Mouse (Mus musculus) B cell, adult 2 months (primary cell): ENCODE measurements around the gene Stam2.

Experiments used
- DNase-seq, 2 experiments: peaks; one replicate each; pipeline ENCODE4 v3.0.0; 2022

Stam2 gene

DNA sequence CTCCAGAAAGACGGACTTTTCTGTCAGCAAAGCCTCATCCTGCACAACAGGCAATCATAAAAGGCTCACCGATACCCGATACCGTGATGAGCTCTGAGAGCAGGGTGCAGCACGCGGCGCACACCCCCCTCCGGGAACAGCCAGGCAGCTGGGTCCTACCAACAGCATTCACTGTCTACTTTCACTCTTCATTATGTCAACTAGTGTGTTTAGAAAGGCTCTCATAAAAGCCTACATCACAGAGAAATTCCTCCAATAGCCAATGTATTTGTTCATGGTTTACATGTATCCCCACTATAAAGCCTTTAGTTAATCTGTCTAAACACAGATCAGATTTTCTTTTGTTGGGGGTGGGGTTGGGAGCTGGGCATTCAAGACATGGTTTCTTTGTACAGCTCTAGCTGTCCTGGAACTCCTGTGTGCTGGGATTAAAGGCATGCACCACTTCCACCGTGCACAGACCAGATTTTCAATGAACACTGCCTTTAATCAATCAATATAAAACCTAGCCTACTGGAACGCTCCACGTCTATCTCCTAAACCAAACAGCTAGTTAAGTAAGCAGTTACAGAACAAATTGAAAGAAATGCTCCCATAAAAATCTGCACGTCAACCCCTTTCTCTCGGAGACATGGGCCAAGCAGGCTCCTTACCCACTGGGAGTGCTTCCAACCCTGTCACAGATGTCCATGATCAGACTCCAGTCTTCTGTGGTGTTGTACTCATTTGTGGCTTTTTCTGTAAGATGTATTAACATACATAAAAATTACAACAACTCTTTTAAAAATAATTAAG is 21.7 kb downstream of the Stam2 start:
- no peak for DNase-seq

- no peak for DNase-seq
These were observed 25.0 kb downstream of the Stam2 start for GRCm38 (mm10) chr2:52717076-52717475.

- no peak for DNase-seq
These were observed 26.5 kb downstream of the Stam2 start for GRCm38 (mm10) chr2:52715538-52715937.

- DNase-seq = no peak
These were observed 28.0 kb downstream of the Stam2 start for GRCm38 (mm10) chr2:52714111-52714510.

- DNase-seq = no peak
These were observed 31.3 kb downstream of the Stam2 start for GRCm38 (mm10) chr2:52710804-52711203.

GRCm38 (mm10) chr2:52709417-52709816 is 32.7 kb downstream of the Stam2 start:
- DNase-seq = no peak

DNA sequence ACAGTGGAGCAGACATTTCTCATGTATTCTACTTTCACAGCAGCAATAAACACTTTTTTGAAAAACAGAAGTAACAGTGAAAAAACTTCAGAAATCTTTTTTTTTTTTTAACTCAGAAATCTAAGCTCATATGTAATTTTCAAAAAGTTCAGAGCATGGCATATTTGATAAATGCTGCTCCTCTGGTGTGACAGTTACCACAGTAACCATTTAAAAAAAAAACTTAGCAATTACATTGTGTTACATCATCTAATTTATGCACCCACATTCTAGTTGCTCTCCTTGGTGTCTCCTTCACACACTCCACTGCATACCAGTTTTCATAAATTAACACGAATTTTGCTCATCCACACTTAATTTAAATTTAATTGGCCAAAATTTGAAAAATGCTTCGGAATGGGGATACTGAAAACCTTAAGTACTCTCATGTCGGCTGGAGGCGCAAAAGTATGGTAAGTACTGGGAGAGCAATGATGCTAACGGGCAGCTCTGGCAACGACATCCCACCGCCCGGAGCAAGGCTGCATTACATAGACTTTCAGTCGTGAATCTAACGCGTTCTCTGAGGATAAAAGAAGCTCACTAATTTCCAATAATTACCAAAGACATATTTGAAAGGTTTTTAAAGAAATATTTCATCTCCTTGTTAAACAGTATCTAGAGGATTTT is 40.6 kb downstream of the Stam2 start:
- no peak for DNase-seq

DNA sequence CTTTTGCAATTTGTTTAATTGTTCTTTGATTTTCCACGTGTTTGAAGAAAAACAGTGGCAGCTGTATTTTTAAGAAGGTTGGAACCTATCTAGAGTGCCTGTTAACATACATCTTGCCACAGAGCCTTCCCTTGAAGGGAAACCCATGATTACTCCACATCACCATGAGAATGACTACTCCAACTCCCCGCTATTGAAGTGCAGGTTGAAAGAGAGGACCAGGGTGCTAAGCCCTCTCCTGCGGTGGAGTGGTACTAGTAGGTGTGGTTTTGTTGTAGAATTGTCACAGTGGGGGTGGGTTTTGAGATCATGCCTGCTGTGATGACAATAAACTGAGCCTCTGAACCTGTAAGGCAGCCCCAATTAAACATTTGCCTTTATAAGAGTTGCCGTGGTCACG is 41.7 kb downstream of the Stam2 start:
- no peak for DNase-seq

DNA sequence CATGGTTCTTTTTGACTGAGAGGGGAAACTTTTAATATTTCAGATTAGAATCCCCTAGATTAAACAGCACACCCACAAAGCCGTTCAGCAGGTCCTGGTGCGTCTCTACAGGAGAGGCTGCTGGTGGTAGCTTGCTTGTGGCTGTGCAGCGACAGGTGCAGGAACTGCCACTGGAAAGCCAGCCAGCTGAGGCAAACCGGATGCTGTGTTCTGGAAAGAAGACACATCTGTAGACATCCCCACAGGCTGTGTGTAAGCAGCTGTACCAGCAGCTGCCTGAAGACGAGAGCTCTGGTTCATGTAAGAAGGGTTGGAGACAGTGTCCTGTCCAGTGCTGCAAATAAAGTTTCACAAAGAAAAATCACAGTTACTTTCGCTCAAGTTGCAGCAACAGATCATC is 47.5 kb downstream of the Stam2 start:
- no peak for DNase-seq

- DNase-seq = no peak
These were observed 50.3 kb downstream of the Stam2 start for GRCm38 (mm10) chr2:52691745-52692144.

DNA sequence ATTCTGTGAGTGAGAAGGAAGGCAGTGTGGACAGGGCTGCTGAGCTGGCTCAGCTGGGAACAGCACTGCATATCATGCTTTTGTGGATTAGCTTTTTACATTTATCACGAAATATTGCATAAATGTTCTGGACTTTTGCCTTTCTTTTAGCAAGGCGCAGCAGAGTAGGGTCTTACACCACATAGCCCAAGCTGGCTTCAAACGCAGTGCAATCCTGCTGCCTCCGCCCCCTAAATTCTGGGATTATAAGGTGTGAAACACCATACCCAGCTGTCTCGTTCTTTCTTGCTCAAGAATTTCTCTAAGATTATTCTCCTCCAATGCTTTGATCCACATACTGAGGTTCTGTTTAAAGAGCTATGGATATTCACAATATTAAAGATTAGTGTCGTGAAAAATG is 55.5 kb downstream of the Stam2 start:
- DNase-seq = no peak

- DNase-seq = no peak
These were observed 64.5 kb downstream of the Stam2 start for GRCm38 (mm10) chr2:52677589-52677988.

- DNase-seq = no peak
These were observed 65.2 kb downstream of the Stam2 start for GRCm38 (mm10) chr2:52676913-52677303.

DNA sequence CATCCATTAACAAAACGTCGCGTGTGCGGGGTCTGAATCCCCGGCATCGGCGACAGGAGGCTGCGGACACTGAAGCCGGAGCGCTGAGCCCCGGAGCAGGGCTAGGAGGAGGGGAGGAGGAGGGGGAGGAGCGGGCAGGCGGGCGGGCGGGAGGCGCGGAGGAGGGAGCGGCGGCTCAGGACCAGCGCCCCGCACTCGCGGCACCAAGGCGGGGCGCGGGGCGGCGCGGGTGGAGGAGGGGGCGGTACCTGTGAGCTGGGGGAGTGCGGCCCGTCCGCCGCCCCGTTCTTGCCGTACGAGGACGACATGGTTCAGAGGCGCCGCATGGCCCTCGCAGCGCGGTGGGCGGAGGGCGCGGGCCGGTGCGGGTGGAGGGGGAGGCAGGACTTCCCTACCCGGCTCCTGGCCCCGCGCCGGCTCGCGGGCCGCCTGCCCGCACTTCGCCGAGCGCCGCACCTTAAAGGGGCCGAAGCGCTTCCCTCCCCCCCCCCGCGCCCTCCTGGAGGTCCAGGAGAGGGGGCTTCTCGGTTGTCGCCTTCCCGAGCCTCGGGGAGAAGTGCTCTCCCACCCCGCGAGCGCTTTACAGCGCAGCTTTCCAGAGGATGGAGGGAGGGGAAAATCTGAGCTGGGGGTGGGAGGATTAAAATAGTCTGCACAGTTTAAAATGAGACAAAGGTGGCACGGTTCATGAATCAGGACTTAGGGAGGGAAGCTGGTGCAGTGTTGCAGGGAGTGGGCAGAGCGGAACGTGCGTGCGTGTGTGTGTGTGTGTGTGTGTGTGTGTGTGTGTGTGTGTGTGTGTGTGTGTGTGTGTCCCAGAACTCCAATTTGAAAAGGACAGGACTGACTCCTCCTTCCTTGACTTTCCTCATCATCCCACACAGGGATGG is 65.8 kb downstream of the Stam2 start, which contains the start of gene Cacnb4:
Gene Cacnb4, minus strand, starts transcription at position 809 of the 890 bp plus-strand sequence.
- peak; percentile 25 to 33 for DNase-seq

- peak; percentile 8 to 25 for DNase-seq
These were observed 66.6 kb downstream of the Stam2 start for GRCm38 (mm10) chr2:52675278-52675987.

DNA sequence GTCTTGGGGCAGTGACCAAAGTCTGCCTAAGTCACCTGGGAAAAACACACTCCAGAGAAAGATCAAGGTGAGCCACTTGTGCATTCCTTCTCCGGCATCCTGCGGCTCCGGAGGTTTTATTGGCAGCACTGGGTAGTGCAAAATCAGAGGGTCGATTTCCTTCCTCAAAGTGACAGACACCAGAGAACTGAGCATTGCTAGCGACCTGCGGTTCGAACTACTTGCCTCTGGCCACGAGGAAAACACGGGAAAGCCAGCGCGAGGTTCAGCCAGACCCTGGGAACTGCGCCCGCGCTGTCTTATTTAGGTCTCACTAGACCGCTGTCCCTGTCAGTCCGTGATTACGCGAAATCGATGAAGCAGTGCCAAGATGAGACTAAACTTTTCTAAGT is 67.2 kb downstream of the Stam2 start:
- DNase-seq = peak in 1 of 2 experiments; percentile 11

- peak; percentile 21 to 39 for DNase-seq
These were observed 68.9 kb downstream of the Stam2 start for GRCm38 (mm10) chr2:52673172-52673571.

DNA sequence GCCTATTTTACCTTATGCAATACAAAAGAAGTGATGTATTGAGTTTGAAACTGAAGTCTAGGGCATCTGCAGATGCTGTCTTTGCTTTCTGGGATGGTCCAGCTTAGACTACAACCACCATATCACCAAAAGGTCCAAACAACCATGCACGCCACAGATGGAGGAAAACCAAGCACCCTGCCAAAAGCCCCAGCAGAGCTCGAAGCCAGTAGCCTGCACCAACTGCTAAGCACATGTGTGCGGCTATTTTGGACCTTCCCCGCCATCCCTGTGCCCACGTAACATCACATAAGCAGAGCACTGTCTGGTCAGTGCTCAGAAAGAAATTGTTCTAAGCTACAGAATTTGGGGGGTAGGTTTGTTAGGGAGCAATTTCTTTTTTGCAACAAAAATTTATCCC is 71.3 kb downstream of the Stam2 start:
- DNase-seq = no peak

- DNase-seq = no peak
These were observed 73.6 kb downstream of the Stam2 start for GRCm38 (mm10) chr2:52668480-52668879.

GRCm38 (mm10) chr2:52656722-52657121 is 85.4 kb downstream of the Stam2 start:
- no peak for DNase-seq

- DNase-seq = no peak
These were observed 87.5 kb downstream of the Stam2 start for GRCm38 (mm10) chr2:52654541-52654940.

GRCm38 (mm10) chr2:52651547-52651946 is 90.5 kb downstream of the Stam2 start:
- DNase-seq = no peak
